ENCODE assay signal across 8 mouse cellular contexts in genomic region chr16:24238075-24238555, GRCm38 (mm10).
DNase-seq lines count a peak whose midpoint lies in the region; ATAC-seq and TF ChIP-seq lines count a peak whose summit lies in the region.

No protein-coding gene starts in this region.

- DNase-seq in left cerebral cortex, adult 11 months (ENCODE audit: low spot score): peak; percentile 6
- DNase-seq in left cerebral cortex, adult 2 months (ENCODE audit: extremely low spot score in 1 of 2, low spot score in 2 of 2): no peak
- peak; percentile 90 for DNase-seq in fibroblast of lung, adult 2 months (ENCODE audit: low read depth)
- peak; percentile 28 for DNase-seq in stomach, postnatal 0 days (ENCODE audit: low spot score)
- no peak for DNase-seq in c-Kit-positive CD71-positive TER-119-positive erythroid progenitor cells, embryonic 14.5 days (ENCODE audit: low spot score)

- no peak overlapping the region for H3K9ac ChIP-seq in liver, embryonic 12.5 days
- no peak overlapping the region for H3K9ac ChIP-seq in stomach, postnatal 0 days (ENCODE audit: low read length)

- H3K36me3 ChIP-seq in liver, embryonic 12.5 days: no peaks in the 10 kb centered on the region
- no peaks in the 10 kb centered on the region for H3K36me3 ChIP-seq in stomach, postnatal 0 days (ENCODE audit: control insufficient read depth, insufficient read depth, low read length)

- TF ChIP-seq CTCF in left cerebral cortex, adult 2 months (IDR thresholded peaks at IDR 0.05): no peak
- TF ChIP-seq CTCF in stomach, postnatal 0 days (IDR thresholded peaks at IDR 0.05; ENCODE audit: low read depth): no peak

- H3K4me2 ChIP-seq in liver, embryonic 12.5 days: no peak overlapping the region
- no peak overlapping the region for H3K4me2 ChIP-seq in stomach, postnatal 0 days (replicated peaks; ENCODE audit: low read depth)

- intact Hi-C loops in left cerebral cortex, adult 2 months (cut with DNase I): no loop called here

- TF ChIP-seq EP300 in stomach, postnatal 0 days (optimal IDR thresholded peaks at IDR 0.05): no peak

- peak; percentile 74 for ATAC-seq in inflammation-experienced regulatory T-cells, adult 6 months
- ATAC-seq in liver, embryonic 12.5 days: 0 out of 2 replicates have a peak, but pooled peaks have one; percentile 13
- ATAC-seq in stomach, postnatal 0 days (ENCODE audit: low FRiP score, low TSS enrichment): peak; percentile 49; the same call in 1 of the 2 replicates
- ATAC-seq in erythroblast, adult 5-6 weeks (replicated peaks; ENCODE audit: low FRiP score, poor library complexity, severe bottlenecking): no peak

- no peaks in the 10 kb centered on the region for H3K27me3 ChIP-seq in liver, embryonic 12.5 days (replicated peaks)
- H3K27me3 ChIP-seq in stomach, postnatal 0 days (ENCODE audit: control insufficient read depth, insufficient read depth, low read length): no peaks in the 10 kb centered on the region

- no peaks in the 10 kb centered on the region for H3K9me3 ChIP-seq in liver, embryonic 12.5 days (replicated peaks)
- no peaks in the 10 kb centered on the region for H3K9me3 ChIP-seq in stomach, postnatal 0 days (ENCODE audit: control insufficient read depth, low read length)

- WGBS in liver, embryonic 12.5 days (ENCODE audit: insufficient replicate concordance): 36% methylated on average over 3 of the region's 3 CpGs
- 53% methylated on average over 3 of the region's 3 CpGs for WGBS in stomach, postnatal 0 days

- peaks cover 7% of the 10 kb centered on the region; the same call in 1 of the 2 replicates for H3K4me1 ChIP-seq in liver, embryonic 12.5 days
- no peaks in the 10 kb centered on the region; the same call in 1 of the 2 replicates for H3K4me1 ChIP-seq in stomach, postnatal 0 days (replicated peaks; ENCODE audit: control insufficient read depth, insufficient read depth)

- no peak overlapping the region for H3K4me3 ChIP-seq in left cerebral cortex, adult 2 months
- H3K4me3 ChIP-seq in liver, embryonic 12.5 days: no peak overlapping the region
- H3K4me3 ChIP-seq in stomach, postnatal 0 days (ENCODE audit: low read depth, low read length): no peak overlapping the region

- no peak overlapping the region for H3K27ac ChIP-seq in left cerebral cortex, adult 2 months
- 0 out of 2 replicates have a peak overlapping the region, but pooled peaks have one; percentile 16 for H3K27ac ChIP-seq in liver, embryonic 12.5 days
- no peak overlapping the region for H3K27ac ChIP-seq in stomach, postnatal 0 days (replicated peaks)

Comparison
In these comparisons a context has a peak if more than half of its experiments do, and no peak if none do; other contexts are left out.
1. DNase-seq: peak in left cerebral cortex, adult 11 months (single experiment), fibroblast of lung, adult 2 months (single experiment) and stomach, postnatal 0 days (single experiment); none in left cerebral cortex, adult 2 months (0 of 2) and c-Kit-positive CD71-positive TER-119-positive erythroid progenitor cells, embryonic 14.5 days (single experiment).